Mouse (Mus musculus): ENCODE results near the gene Taar6. TPM values are rescaled to one million over a fixed set of nuclear protein-coding genes. Genes with fewer than 3 reads are reported as not detected.

Gene Taar6
- polyA plus RNA-seq (2015; fragmentation: Nextera tagmentation; extraction: Ambion mirVana) = not detected in 2 replicates

- Histone ChIP-seq H3K4me1 (ENCODE audit: insufficient read depth, low read depth, low read length) (no peaks in the 10 kb centered on the region), H3K36me3 (ENCODE audit: insufficient read depth, low read length) (no peaks in the 10 kb centered on the region), H3K4me3 (ENCODE audit: low read depth, low read length) (no peak within 1 kb of the TSS), H3K9ac (replicated peaks; ENCODE audit: low read depth) (no peak within 1 kb of the TSS), H3K27me3 (replicated peaks; ENCODE audit: insufficient read depth, low read length) (no peaks in the 10 kb centered on the region), H3K27ac (ENCODE audit: low read length) (no peak within 1 kb of the TSS), H3K4me2 (replicated peaks; ENCODE audit: low read depth, low read length) (no peak within 1 kb of the TSS), H3K9me3 (ENCODE audit: low read length) (no peaks in the 10 kb centered on the region)
- no peak for TF ChIP-seq EP300 (IDR thresholded peaks at IDR 0.05)
- no peak for TF ChIP-seq CTCF (IDR thresholded peaks at IDR 0.05)
- ATAC-seq (no peak), DNase-seq (ENCODE audit: low spot score) (no peak)
- WGBS = 67% methylated on average over 8 of the region's 8 CpGs
Observed at GRCm38 (mm10) chr10:23985546-23985945, at the start of gene Taar6. Gene Taar6, minus strand, starts transcription at chr10:23985646.

- H3K27me3 ChIP-seq (replicated peaks; ENCODE audit: insufficient read depth, low read length) = no peaks in the 10 kb centered on the region
- no peaks in the 10 kb centered on the region for H3K4me1 ChIP-seq (ENCODE audit: insufficient read depth, low read depth, low read length)
- TF ChIP-seq CTCF (IDR thresholded peaks at IDR 0.05) = no peak
- no peak for TF ChIP-seq EP300 (IDR thresholded peaks at IDR 0.05)
- H3K9ac ChIP-seq (replicated peaks; ENCODE audit: low read depth) = no peak overlapping the region
- no peak for ATAC-seq
- no peaks in the 10 kb centered on the region for H3K36me3 ChIP-seq (ENCODE audit: insufficient read depth, low read length)
- H3K4me2 ChIP-seq (replicated peaks; ENCODE audit: low read depth, low read length) = no peak overlapping the region
- H3K27ac ChIP-seq (ENCODE audit: low read length) = no peak overlapping the region
- no peaks in the 10 kb centered on the region for H3K9me3 ChIP-seq (ENCODE audit: low read length)
- DNase-seq (ENCODE audit: low spot score) = no peak
- no peak overlapping the region for H3K4me3 ChIP-seq (ENCODE audit: low read depth, low read length)
Observed at GRCm38 (mm10) chr10:24031347-24031746, 45.9 kb upstream of the Taar6 start.

- H3K4me2 ChIP-seq (replicated peaks; ENCODE audit: low read depth, low read length) = no peak within 1 kb of the TSS
- no peak within 1 kb of the TSS for H3K9ac ChIP-seq (replicated peaks; ENCODE audit: low read depth)
- H3K36me3 ChIP-seq (ENCODE audit: insufficient read depth, low read length) = no peaks in the 10 kb centered on the region
- no peaks in the 10 kb centered on the region for H3K27me3 ChIP-seq (replicated peaks; ENCODE audit: insufficient read depth, low read length)
- no peak for ATAC-seq
- no peak within 1 kb of the TSS for H3K27ac ChIP-seq (ENCODE audit: low read length)
- no peak for TF ChIP-seq CTCF (IDR thresholded peaks at IDR 0.05)
- no peak for TF ChIP-seq EP300 (IDR thresholded peaks at IDR 0.05)
- DNase-seq (ENCODE audit: low spot score) = no peak
- no peak within 1 kb of the TSS for H3K4me3 ChIP-seq (ENCODE audit: low read depth, low read length)
- no peaks in the 10 kb centered on the region for H3K9me3 ChIP-seq (ENCODE audit: low read length)
- H3K4me1 ChIP-seq (ENCODE audit: insufficient read depth, low read depth, low read length) = no peaks in the 10 kb centered on the region
Observed at GRCm38 (mm10) chr10:24026922-24027321, 41.5 kb upstream of the Taar6 start, which contains the start of gene Taar7d. Gene Taar7d, plus strand, starts transcription at chr10:24027222.

GRCm38 (mm10) chr10:24008143-24008542 is 22.7 kb upstream of the Taar6 start:
- WGBS = 88% methylated on average over 1 of the region's 1 CpGs
- H3K27me3 ChIP-seq (replicated peaks; ENCODE audit: insufficient read depth, low read length) = no peaks in the 10 kb centered on the region
- ATAC-seq = no peak

GRCm38 (mm10) chr10:24007034-24007433 is 21.6 kb upstream of the Taar6 start:
- H3K27ac ChIP-seq (ENCODE audit: low read length) = no peak overlapping the region
- H3K9ac ChIP-seq (replicated peaks; ENCODE audit: low read depth) = no peak overlapping the region
- no peaks in the 10 kb centered on the region for H3K4me1 ChIP-seq (ENCODE audit: insufficient read depth, low read depth, low read length)
- no peaks in the 10 kb centered on the region for H3K27me3 ChIP-seq (replicated peaks; ENCODE audit: insufficient read depth, low read length)
- ATAC-seq (no peak), DNase-seq (ENCODE audit: low spot score) (no peak)
- no peaks in the 10 kb centered on the region for H3K9me3 ChIP-seq (ENCODE audit: low read length)
- H3K36me3 ChIP-seq (ENCODE audit: insufficient read depth, low read length) = no peaks in the 10 kb centered on the region
- no peak overlapping the region for H3K4me2 ChIP-seq (replicated peaks; ENCODE audit: low read depth, low read length)
- WGBS = 24% methylated on average over 2 of the region's 2 CpGs
- no peak overlapping the region for H3K4me3 ChIP-seq (ENCODE audit: low read depth, low read length)
- TF ChIP-seq EP300 (IDR thresholded peaks at IDR 0.05) = no peak
- no peak for TF ChIP-seq CTCF (IDR thresholded peaks at IDR 0.05)

More at GRCm38 (mm10) chr10:24008143-24008542, 22.7 kb upstream of the Taar6 start:
- Histone ChIP-seq H3K9me3 (ENCODE audit: low read length) (no peaks in the 10 kb centered on the region), H3K4me3 (ENCODE audit: low read depth, low read length) (no peak overlapping the region), H3K36me3 (ENCODE audit: insufficient read depth, low read length) (no peaks in the 10 kb centered on the region), H3K27ac (ENCODE audit: low read length) (no peak overlapping the region), H3K9ac (replicated peaks; ENCODE audit: low read depth) (no peak overlapping the region), H3K4me2 (replicated peaks; ENCODE audit: low read depth, low read length) (no peak overlapping the region), H3K4me1 (ENCODE audit: insufficient read depth, low read depth, low read length) (no peaks in the 10 kb centered on the region)
- no peak for DNase-seq (ENCODE audit: low spot score)
- TF ChIP-seq EP300 (IDR thresholded peaks at IDR 0.05) (no peak), CTCF (IDR thresholded peaks at IDR 0.05) (no peak)

GRCm38 (mm10) chr10:24006442-24006841 is 21.0 kb upstream of the Taar6 start:
- H3K9me3 ChIP-seq (ENCODE audit: low read length) = no peaks in the 10 kb centered on the region
- DNase-seq (ENCODE audit: low spot score) = no peak
- no peak overlapping the region for H3K4me2 ChIP-seq (replicated peaks; ENCODE audit: low read depth, low read length)
- TF ChIP-seq EP300 (IDR thresholded peaks at IDR 0.05) (no peak), CTCF (IDR thresholded peaks at IDR 0.05) (no peak)
- H3K27me3 ChIP-seq (replicated peaks; ENCODE audit: insufficient read depth, low read length) = no peaks in the 10 kb centered on the region
- H3K9ac ChIP-seq (replicated peaks; ENCODE audit: low read depth) = no peak overlapping the region
- H3K4me1 ChIP-seq (ENCODE audit: insufficient read depth, low read depth, low read length) = no peaks in the 10 kb centered on the region
- 61% methylated on average over 1 of the region's 1 CpGs for WGBS
- ATAC-seq = no peak
- no peak overlapping the region for H3K27ac ChIP-seq (ENCODE audit: low read length)
- no peaks in the 10 kb centered on the region for H3K36me3 ChIP-seq (ENCODE audit: insufficient read depth, low read length)
- no peak overlapping the region for H3K4me3 ChIP-seq (ENCODE audit: low read depth, low read length)

GRCm38 (mm10) chr10:23999639-24000038 is 14.2 kb upstream of the Taar6 start, which contains the start of gene Taar7b:
Gene Taar7b, plus strand, starts transcription at chr10:23999939.
- Histone ChIP-seq H3K4me1 (ENCODE audit: insufficient read depth, low read depth, low read length) (no peaks in the 10 kb centered on the region), H3K9ac (replicated peaks; ENCODE audit: low read depth) (no peak within 1 kb of the TSS), H3K27ac (ENCODE audit: low read length) (no peak within 1 kb of the TSS), H3K4me2 (replicated peaks; ENCODE audit: low read depth, low read length) (no peak within 1 kb of the TSS), H3K9me3 (ENCODE audit: low read length) (no peaks in the 10 kb centered on the region), H3K27me3 (replicated peaks; ENCODE audit: insufficient read depth, low read length) (no peaks in the 10 kb centered on the region), H3K36me3 (ENCODE audit: insufficient read depth, low read length) (no peaks in the 10 kb centered on the region), H3K4me3 (ENCODE audit: low read depth, low read length) (no peak within 1 kb of the TSS)
- no peak for DNase-seq (ENCODE audit: low spot score)
- TF ChIP-seq CTCF (IDR thresholded peaks at IDR 0.05) = no peak
- TF ChIP-seq EP300 (IDR thresholded peaks at IDR 0.05) = no peak
- no peak for ATAC-seq
- 58% methylated on average over 1 of the region's 1 CpGs for WGBS
